Mouse (Mus musculus): ENCODE measurements at regions not wholly inside any gene's neighbourhood (a gene's known extent, or its start where the extent isn't known, plus 50 kb on each side); places are given as distances from the start of the nearest gene placed in this dataset.
A peak's percentile ranks its signal among the peaks of the same experiment; 100 is the strongest.

GRCm38 (mm10) chrX:11629906-11630305 lies 302.3 kb downstream of the H2al1j start:
- TF ChIP-seq POLR2A (IDR thresholded peaks at IDR 0.05; ENCODE audit: low read depth, low read length) (no peak), CTCF (IDR thresholded peaks at IDR 0.05; ENCODE audit: extremely low read depth, insufficient read length, insufficient replicate concordance, low read depth, low read length) (peak; percentile 47; the same call in 1 of the 2 replicates)
